Mouse (Mus musculus) heart, postnatal 0 days (tissue): ENCODE measurements around the gene Coq2. TPM values are rescaled to one million over a fixed set of nuclear protein-coding genes. Genes with fewer than 3 reads are reported as not detected.

Source experiments
- ATAC-seq: fragments of 200-750 bp; cut with Nextera tagmentation; 2 replicates; pipeline ENCODE4 v1.8.0; 2017; ENCODE audit warnings: low read depth, moderate number of reproducible peaks, moderate library complexity; ENCODE audit not compliant: insufficient read depth
- DNase-seq: peaks from one replicate; pipeline ENCODE4 v3.0.0-alpha.2; 2016; ENCODE audit warnings: low spot score
- H3K27ac ChIP-seq: fragments of 300-500 bp; sonication (generic); 2 replicates; pipeline ENCODE4 v1.5.1; 2014; ENCODE audit warnings: low read depth, mild to moderate bottlenecking
- H3K27me3 ChIP-seq: fragments of 300-500 bp; sonication (generic); 2 replicates; pipeline ENCODE4 v1.6.1; 2014; ENCODE audit warnings: low read length, mixed read lengths; ENCODE audit not compliant: control insufficient read depth, insufficient read depth
- H3K36me3 ChIP-seq: fragments of 300-500 bp; sonication (generic); replicated peaks from 2 replicates; pipeline ENCODE4 v1.6.1; 2014; ENCODE audit warnings: low read length, mixed read lengths; ENCODE audit not compliant: control insufficient read depth, insufficient read depth
- H3K4me1 ChIP-seq: fragments of 300-500 bp; sonication (generic); 2 replicates; pipeline ENCODE4 v1.6.1; 2014; ENCODE audit warnings: antibody characterized with exemption; ENCODE audit not compliant: control insufficient read depth, insufficient read depth
- H3K4me2 ChIP-seq: fragments of 300-500 bp; sonication (generic); 2 replicates; pipeline ENCODE4 v1.6.1; 2014; ENCODE audit warnings: low read depth, mild to moderate bottlenecking, low read length, moderate library complexity
- H3K4me3 ChIP-seq: fragments of 300-500 bp; sonication (generic); 2 replicates; pipeline ENCODE4 v1.5.1; 2014; ENCODE audit warnings: low read depth, low read length
- H3K9ac ChIP-seq: fragments of 300-500 bp; sonication (generic); replicated peaks from 2 replicates; pipeline ENCODE4 v1.6.1; 2014; ENCODE audit warnings: low read depth, low read length, mixed read lengths
- H3K9me3 ChIP-seq: fragments of 300-500 bp; sonication (generic); replicated peaks from 2 replicates; pipeline ENCODE4 v1.6.1; 2016; ENCODE audit warnings: low read length; ENCODE audit not compliant: control insufficient read depth
- CTCF ChIP-seq: IDR thresholded peaks from 2 replicates; pipeline ENCODE4 v1.5.1; 2016; ENCODE audit warnings: antibody characterized with exemption, control low read depth, low read depth
- EP300 ChIP-seq: IDR thresholded peaks from 2 replicates; pipeline ENCODE4 v1.6.1; 2016; ENCODE audit warnings: antibody characterized with exemption, low read depth
- WGBS: fragments of 180-500 bp; shearing (Covaris S2); extraction: QIAGEN DNeasy Blood & Tissue Kit; methylation state at CpG from one replicate; pipeline ENCODE4 v1.1.7; 2014; 5-methylcytosine and 5-hydroxymethylcytosine counted together
- polyA plus RNA-seq: library from polyadenylated mRNA; unstranded; fragments of >200 nt; fragmentation: Nextera tagmentation; extraction: Ambion mirVana; gene quantifications from 2 replicates; pipeline ENCODE4 v1.2.1, GENCODE M21; 2015
- total RNA-seq: library from RNA; depleted of rRNA; stranded (reverse); fragments of >200 nt; gene quantifications from 2 replicates; pipeline ENCODE4 v1.2.3, GENCODE M21; 2014; ENCODE audit warnings: low replicate concordance

Gene Coq2
- total and polyA plus RNA-seq, 2 experiments from 2014 or later: 68.5 to 146 TPM

DNA sequence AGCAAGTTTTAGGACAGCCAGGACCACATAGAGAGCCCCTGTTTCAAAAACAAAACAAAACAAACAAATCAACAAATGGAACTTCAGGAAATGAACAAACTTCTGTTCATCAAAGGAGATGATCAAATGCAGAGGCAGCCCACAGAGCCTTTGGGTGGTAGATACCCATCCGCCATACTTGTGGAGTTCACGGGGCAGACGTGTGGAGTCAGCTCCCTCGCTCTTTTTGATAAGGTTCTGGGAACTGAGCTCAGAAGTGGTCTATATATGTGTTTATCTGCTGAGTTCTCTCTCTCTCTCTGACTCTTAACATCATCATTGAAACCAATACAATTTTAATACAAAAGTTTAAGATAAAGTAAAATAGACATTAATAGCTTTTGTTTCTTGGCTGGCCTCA, 46.1 kb downstream of the Coq2 start:
- WGBS: 67% methylated on average over 4 of the region's 4 CpGs
- TF ChIP-seq CTCF (no peak), EP300 (no peak)
- Histone ChIP-seq H3K27ac (no peak overlapping the region), H3K4me2 (no peak overlapping the region), H3K27me3 (no peaks in the 10 kb centered on the region), H3K36me3 (no peaks in the 10 kb centered on the region), H3K4me3 (no peak overlapping the region), H3K9me3 (no peaks in the 10 kb centered on the region), H3K9ac (no peak overlapping the region), H3K4me1 (no peaks in the 10 kb centered on the region)
- ATAC-seq: no peak
- no peak for DNase-seq

- H3K27ac ChIP-seq: no peak overlapping the region
- no peak overlapping the region for H3K4me3 ChIP-seq
- no peak for DNase-seq
- H3K27me3 ChIP-seq: no peaks in the 10 kb centered on the region
- ATAC-seq: peak; percentile 55
- H3K36me3 ChIP-seq: no peaks in the 10 kb centered on the region
- H3K9me3 ChIP-seq: no peaks in the 10 kb centered on the region
- H3K9ac ChIP-seq: no peak overlapping the region
- no peak for TF ChIP-seq CTCF
- no peak for TF ChIP-seq EP300
- no peaks in the 10 kb centered on the region for H3K4me1 ChIP-seq
- H3K4me2 ChIP-seq: no peak overlapping the region
- 66% methylated on average over 6 of the region's 6 CpGs for WGBS
These were observed 48.4 kb downstream of the Coq2 start for GRCm38 (mm10) chr5:100626526-100626925.

DNA sequence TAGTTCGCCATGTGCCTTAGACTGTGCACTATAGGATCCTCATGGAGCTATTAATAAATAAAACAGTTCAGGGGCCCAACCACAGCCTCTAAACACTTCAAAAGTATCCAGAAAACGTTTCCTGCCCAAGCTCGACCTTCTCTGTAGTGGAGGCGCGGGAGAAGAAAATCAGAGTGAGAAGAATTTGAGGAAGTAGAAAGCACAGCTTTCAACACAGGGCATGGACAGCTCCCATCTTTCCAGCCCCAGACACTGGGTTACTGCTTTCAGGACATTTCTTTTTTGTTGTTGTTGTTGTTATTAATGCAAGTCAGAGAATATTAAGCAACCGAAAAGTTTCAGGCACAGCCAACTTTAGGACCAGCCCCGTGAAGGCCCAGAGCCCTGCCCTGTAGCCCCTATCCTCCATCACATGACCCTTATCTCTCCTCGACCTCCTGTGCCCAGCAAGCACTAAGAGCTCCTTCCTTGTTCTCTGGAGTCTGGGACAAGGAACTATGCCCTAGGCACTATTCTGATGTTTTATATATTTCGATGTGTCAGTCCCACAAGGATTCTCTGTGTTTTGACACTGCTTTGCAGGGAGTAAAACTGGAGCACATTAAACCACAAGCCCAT, 50.1 kb downstream of the Coq2 start:
- Histone ChIP-seq H3K36me3 (no peaks in the 10 kb centered on the region), H3K27ac (no peak overlapping the region), H3K27me3 (no peaks in the 10 kb centered on the region), H3K4me3 (no peak overlapping the region), H3K4me2 (no peak overlapping the region), H3K9me3 (no peaks in the 10 kb centered on the region), H3K9ac (no peak overlapping the region), H3K4me1 (no peaks in the 10 kb centered on the region)
- DNase-seq (no peak), ATAC-seq (no peak)
- TF ChIP-seq EP300: no peak
- no peak for TF ChIP-seq CTCF
- WGBS: 59% methylated on average over 9 of the region's 9 CpGs

- no peak overlapping the region for H3K9ac ChIP-seq
- no peak for DNase-seq
- H3K4me1 ChIP-seq: no peaks in the 10 kb centered on the region
- H3K9me3 ChIP-seq: no peaks in the 10 kb centered on the region
- WGBS: 80% methylated on average over 12 of the region's 12 CpGs
- TF ChIP-seq EP300: no peak
- TF ChIP-seq CTCF: no peak
- no peaks in the 10 kb centered on the region for H3K36me3 ChIP-seq
- H3K27me3 ChIP-seq: no peaks in the 10 kb centered on the region
- H3K4me2 ChIP-seq: no peak overlapping the region
- no peak for ATAC-seq
- H3K4me3 ChIP-seq: no peak overlapping the region
- no peak overlapping the region for H3K27ac ChIP-seq
These were observed 52.3 kb downstream of the Coq2 start for GRCm38 (mm10) chr5:100622509-100623163.

DNA sequence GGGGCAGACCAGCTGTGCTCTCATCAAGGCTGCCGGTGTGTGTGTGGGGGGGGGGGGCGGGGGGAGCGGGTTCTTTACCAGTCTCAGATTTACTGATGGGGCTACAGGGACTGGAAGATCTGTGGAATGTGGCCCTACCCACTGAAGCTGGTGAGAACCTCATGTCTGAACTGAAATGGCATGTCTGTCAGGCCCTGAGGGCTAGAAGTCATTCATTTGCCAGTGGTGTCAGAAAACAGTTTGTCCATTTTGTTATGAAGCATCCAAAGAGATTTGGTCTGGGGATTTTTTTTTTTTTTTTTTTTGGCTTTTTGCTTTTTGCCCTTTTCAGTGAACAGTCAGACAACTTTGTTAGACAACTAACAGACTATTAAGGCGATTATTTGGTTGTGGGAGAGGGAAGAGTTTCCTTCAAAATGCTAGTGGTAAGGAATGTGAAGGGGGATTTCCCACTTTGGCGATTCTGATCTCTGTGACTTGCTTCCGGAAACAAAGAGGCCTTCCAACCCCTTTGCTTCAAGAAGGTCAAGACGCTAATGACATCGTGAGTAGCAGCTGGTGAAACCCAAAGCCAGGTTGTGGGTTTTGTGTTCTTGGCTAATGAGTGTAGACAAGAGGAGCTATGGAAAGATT, 52.9 kb downstream of the Coq2 start:
- 56% methylated on average over 7 of the region's 8 CpGs for WGBS

More for the DNA sequence above, 52.9 kb downstream of the Coq2 start:
- no peak overlapping the region for H3K9ac ChIP-seq
- H3K4me3 ChIP-seq: no peak overlapping the region
- no peaks in the 10 kb centered on the region for H3K9me3 ChIP-seq
- no peak for TF ChIP-seq CTCF
- no peak for TF ChIP-seq EP300
- H3K4me2 ChIP-seq: no peak overlapping the region
- ATAC-seq (no peak), DNase-seq (no peak)
- no peak overlapping the region for H3K27ac ChIP-seq
- no peaks in the 10 kb centered on the region for H3K27me3 ChIP-seq
- no peaks in the 10 kb centered on the region for H3K36me3 ChIP-seq
- no peaks in the 10 kb centered on the region for H3K4me1 ChIP-seq
